Mouse (Mus musculus) embryonic facial prominence, embryonic 15.5 days (tissue): Measurements from ENCODE around the gene Gm45837. TPM values are rescaled to one million over a fixed set of nuclear protein-coding genes. Genes with fewer than 3 reads are reported as not detected.

ENCODE experiments used
- ATAC-seq: fragments of 200-750 bp; cut with Nextera tagmentation; 2 replicates; pipeline ENCODE4 v1.8.0; 2017; ENCODE audit warnings: low read depth, moderate TSS enrichment; ENCODE audit not compliant: insufficient number of reproducible peaks, low FRiP score, low TSS enrichment
- H3K27ac ChIP-seq: fragments of 300-500 bp; sonication (generic); replicated peaks from 2 replicates; pipeline ENCODE4 v1.5.1; 2015; ENCODE audit warnings: mild to moderate bottlenecking, inconsistent platforms
- H3K27me3 ChIP-seq: fragments of 300-500 bp; sonication (generic); 2 replicates; pipeline ENCODE4 v1.6.1; 2015; ENCODE audit warnings: inconsistent platforms
- H3K36me3 ChIP-seq: fragments of 300-500 bp; sonication (generic); 2 replicates; pipeline ENCODE4 v1.6.1; 2015; ENCODE audit warnings: mild to moderate bottlenecking, inconsistent platforms
- H3K4me1 ChIP-seq: fragments of 300-500 bp; sonication (generic); 2 replicates; pipeline ENCODE4 v1.6.1; 2015; ENCODE audit warnings: inconsistent platforms
- H3K4me2 ChIP-seq: fragments of 300-500 bp; sonication (generic); replicated peaks from 2 replicates; pipeline ENCODE4 v1.6.1; 2015; ENCODE audit warnings: mild to moderate bottlenecking, inconsistent platforms
- H3K4me3 ChIP-seq: fragments of 300-500 bp; sonication (generic); replicated peaks from 2 replicates; pipeline ENCODE4 v1.5.1; 2015; ENCODE audit warnings: mild to moderate bottlenecking, inconsistent platforms
- H3K9ac ChIP-seq: fragments of 300-500 bp; sonication (generic); 2 replicates; pipeline ENCODE4 v1.6.1; 2015; ENCODE audit warnings: inconsistent platforms
- H3K9me3 ChIP-seq: fragments of 300-500 bp; sonication (generic); replicated peaks from 2 replicates; pipeline ENCODE4 v1.6.1; 2016; ENCODE audit warnings: inconsistent platforms
- WGBS: fragments of 180-500 bp; shearing (Covaris S2); methylation state at CpG from one replicate; pipeline ENCODE4 v1.1.7; 2015; 5-methylcytosine and 5-hydroxymethylcytosine counted together
- polyA plus RNA-seq: library from polyadenylated mRNA; unstranded; fragments of >200 nt; fragmentation: Nextera tagmentation; extraction: Ambion mirVana; gene quantifications from 2 replicates; pipeline ENCODE4 v1.2.1, GENCODE M21; 2015

Gm45837 gene
- polyA plus RNA-seq, 1 experiment from 2014 or later, result 3.4 TPM

- Histone ChIP-seq H3K27me3 (peaks cover 18% of the 10 kb centered on the region; the same call in 1 of the 2 replicates), H3K4me2 (no peak overlapping the region), H3K4me3 (no peak overlapping the region), H3K9ac (no peak overlapping the region), H3K27ac (no peak overlapping the region), H3K4me1 (peaks cover 16% of the 10 kb centered on the region; the same call in 1 of the 2 replicates), H3K36me3 (peaks cover 11% of the 10 kb centered on the region), H3K9me3 (no peaks in the 10 kb centered on the region)
- WGBS, result 58% methylated on average over 5 of the region's 5 CpGs
- ATAC-seq, result no peak
These were observed 5.7 kb downstream of the Gm45837 start for GRCm38 (mm10) chr7:101416391-101416790.

DNA sequence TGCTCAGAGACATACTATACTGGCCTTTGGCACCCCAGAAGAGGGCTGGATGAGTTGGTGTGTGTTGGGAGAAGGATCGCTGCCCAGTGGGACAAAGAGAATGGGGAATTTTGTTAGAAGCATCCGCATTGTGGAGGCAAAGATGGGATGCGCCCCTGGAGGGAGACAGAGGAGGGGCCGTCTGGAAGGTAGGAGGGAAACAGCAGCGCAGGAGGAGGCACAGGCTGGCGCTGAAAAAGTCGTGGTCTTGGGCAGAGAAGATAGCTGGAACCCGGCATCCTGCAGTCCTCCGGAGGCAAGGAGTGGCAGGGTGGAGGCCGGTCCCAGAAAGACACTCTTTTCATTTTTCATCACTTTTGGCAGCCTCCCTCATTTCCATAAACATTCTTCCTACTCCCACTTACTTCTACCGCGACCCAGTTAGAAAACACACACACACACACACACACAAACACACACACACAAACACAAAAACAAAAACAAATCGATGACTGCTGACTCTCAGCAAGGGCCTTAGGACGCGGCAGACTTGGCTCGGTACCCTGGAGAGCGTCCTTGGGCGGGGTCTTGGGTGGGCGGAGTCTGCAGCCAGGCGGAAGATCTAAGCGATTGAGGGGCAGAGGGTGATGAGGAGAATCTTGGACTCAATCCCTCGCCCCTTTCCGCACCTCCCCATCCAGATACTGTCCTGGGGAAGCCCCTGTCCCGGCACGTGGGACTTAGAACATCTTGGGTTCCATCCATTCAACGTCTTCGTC, 8.5 kb downstream of the Gm45837 start:
- no peak for ATAC-seq
- H3K36me3 ChIP-seq, result no peaks in the 10 kb centered on the region
- H3K4me1 ChIP-seq, result peaks cover 16% of the 10 kb centered on the region; the same call in 1 of the 2 replicates
- no peak overlapping the region for H3K27ac ChIP-seq
- 3% methylated on average over 27 of the region's 27 CpGs for WGBS
- H3K9me3 ChIP-seq, result no peaks in the 10 kb centered on the region
- H3K27me3 ChIP-seq, result peaks cover 18% of the 10 kb centered on the region; the same call in 1 of the 2 replicates
- no peak overlapping the region for H3K4me2 ChIP-seq
- H3K9ac ChIP-seq, result no peak overlapping the region
- no peak overlapping the region for H3K4me3 ChIP-seq

DNA sequence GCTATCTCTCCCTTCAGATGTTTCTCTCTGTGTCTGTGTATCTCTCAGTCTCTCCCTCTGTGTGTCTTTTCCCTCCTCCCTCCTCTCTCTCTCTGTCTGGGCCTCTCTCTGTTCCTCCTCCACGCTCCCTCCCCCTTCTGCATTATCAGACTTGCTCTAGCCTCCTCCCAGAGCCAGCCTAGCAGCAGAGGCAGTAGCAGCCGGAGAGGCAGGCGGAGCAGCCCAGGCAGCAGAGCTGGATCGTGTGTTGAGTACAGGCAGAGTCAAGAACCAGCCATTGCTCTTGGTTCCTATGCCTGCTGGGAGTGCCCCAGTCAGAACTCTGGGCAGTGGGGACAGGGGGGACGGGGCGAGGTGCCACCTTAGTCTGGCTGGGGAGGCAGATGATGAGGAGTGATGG, 10.8 kb downstream of the Gm45837 start, which contains the start of gene Pde2a:
Gene Pde2a (plus strand): TSS at position 163 of the 400 bp plus-strand sequence.
- H3K4me2 ChIP-seq, result no peak within 1 kb of the TSS
- H3K4me3 ChIP-seq, result no peak within 1 kb of the TSS
- no peak within 1 kb of the TSS for H3K9ac ChIP-seq
- H3K9me3 ChIP-seq, result no peaks in the 10 kb centered on the region
- H3K27me3 ChIP-seq, result peaks cover 18% of the 10 kb centered on the region; the same call in 1 of the 2 replicates
- H3K4me1 ChIP-seq, result no peaks in the 10 kb centered on the region
- ATAC-seq, result no peak
- H3K27ac ChIP-seq, result no peak within 1 kb of the TSS
- WGBS, result 16% methylated on average over 6 of the region's 6 CpGs
- no peaks in the 10 kb centered on the region for H3K36me3 ChIP-seq

DNA sequence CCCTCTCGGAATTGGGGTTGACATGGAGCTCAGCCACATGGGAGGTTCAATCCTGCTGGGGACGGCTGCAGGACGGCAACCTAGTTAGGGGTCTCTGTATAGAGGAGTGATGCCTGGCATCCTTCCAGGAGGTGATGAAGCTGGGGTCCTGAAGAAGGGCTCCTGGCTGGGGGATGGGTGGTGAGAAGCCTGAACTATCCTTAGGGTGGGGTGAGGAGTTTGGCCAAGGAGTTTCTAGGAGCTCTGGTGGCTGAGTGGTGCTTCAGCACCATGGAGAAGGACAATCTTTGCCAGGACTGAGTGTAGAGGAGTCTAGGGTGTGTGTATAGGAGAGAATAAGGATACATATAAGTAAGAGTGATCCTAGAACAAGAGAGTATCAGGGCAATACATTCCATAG, 11.4 kb downstream of the Gm45837 start:
- H3K36me3 ChIP-seq, result no peaks in the 10 kb centered on the region
- WGBS, result 30% methylated on average over 3 of the region's 3 CpGs
- no peaks in the 10 kb centered on the region for H3K9me3 ChIP-seq
- no peak overlapping the region for H3K27ac ChIP-seq
- no peak overlapping the region for H3K4me3 ChIP-seq
- peaks cover 18% of the 10 kb centered on the region; the same call in 1 of the 2 replicates for H3K27me3 ChIP-seq
- H3K4me1 ChIP-seq, result no peaks in the 10 kb centered on the region
- no peak for ATAC-seq
- no peak overlapping the region for H3K4me2 ChIP-seq
- no peak overlapping the region for H3K9ac ChIP-seq

- WGBS, result 86% methylated on average over 8 of the region's 8 CpGs
- Histone ChIP-seq H3K9me3 (no peaks in the 10 kb centered on the region), H3K4me2 (no peak overlapping the region), H3K27ac (no peak overlapping the region), H3K36me3 (no peaks in the 10 kb centered on the region), H3K4me1 (no peaks in the 10 kb centered on the region), H3K27me3 (peaks cover 14% of the 10 kb centered on the region; the same call in 1 of the 2 replicates), H3K9ac (no peak overlapping the region), H3K4me3 (no peak overlapping the region)
- ATAC-seq, result no peak
These were observed 12.0 kb downstream of the Gm45837 start for GRCm38 (mm10) chr7:101422646-101423045.

- H3K4me2 ChIP-seq, result no peak overlapping the region
- no peak overlapping the region for H3K9ac ChIP-seq
- ATAC-seq, result no peak
- no peak overlapping the region for H3K4me3 ChIP-seq
- 0 out of 2 replicates have a peak, but pooled peaks cover 8% of the 10 kb centered on the region for H3K27me3 ChIP-seq
- no peak overlapping the region for H3K27ac ChIP-seq
- no peaks in the 10 kb centered on the region for H3K4me1 ChIP-seq
- 55% methylated on average over 6 of the region's 6 CpGs for WGBS
- H3K9me3 ChIP-seq, result no peaks in the 10 kb centered on the region
- no peaks in the 10 kb centered on the region for H3K36me3 ChIP-seq
These were observed 13.3 kb downstream of the Gm45837 start for GRCm38 (mm10) chr7:101423970-101424369.

GRCm38 (mm10) chr7:101426692-101427091, 16.0 kb downstream of the Gm45837 start:
- no peaks in the 10 kb centered on the region for H3K27me3 ChIP-seq
- H3K4me2 ChIP-seq, result no peak overlapping the region
- WGBS, result 72% methylated on average over 8 of the region's 8 CpGs
- H3K9ac ChIP-seq, result no peak overlapping the region
- no peaks in the 10 kb centered on the region for H3K36me3 ChIP-seq
- no peak overlapping the region for H3K4me3 ChIP-seq
- no peak overlapping the region for H3K27ac ChIP-seq
- no peaks in the 10 kb centered on the region for H3K4me1 ChIP-seq
- no peak for ATAC-seq
- no peaks in the 10 kb centered on the region for H3K9me3 ChIP-seq

DNA sequence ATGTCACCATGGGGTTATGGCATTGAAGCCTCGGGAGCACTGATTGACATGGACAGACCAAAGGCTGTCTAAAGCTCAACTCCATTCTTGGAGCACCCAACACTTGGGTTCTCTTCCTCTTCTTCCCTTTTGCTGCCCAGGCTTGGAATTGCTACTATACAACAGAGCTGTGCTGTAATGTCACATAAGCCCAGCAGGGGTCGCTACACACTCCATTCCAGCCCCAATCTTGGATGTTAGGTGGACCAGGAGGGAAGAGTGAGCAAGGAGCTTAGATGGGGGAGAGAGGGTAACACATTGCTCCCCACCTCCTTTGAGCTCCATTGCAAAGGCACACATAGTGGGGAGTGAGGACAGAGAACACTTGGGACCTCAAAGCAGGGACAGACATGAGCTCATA, 17.1 kb downstream of the Gm45837 start:
- Histone ChIP-seq H3K4me3 (no peak overlapping the region), H3K27ac (no peak overlapping the region), H3K4me1 (no peaks in the 10 kb centered on the region), H3K4me2 (no peak overlapping the region), H3K36me3 (no peaks in the 10 kb centered on the region), H3K9me3 (no peaks in the 10 kb centered on the region), H3K9ac (no peak overlapping the region), H3K27me3 (no peaks in the 10 kb centered on the region)
- WGBS, result 22% methylated on average over 2 of the region's 2 CpGs
- no peak for ATAC-seq

GRCm38 (mm10) chr7:101435038-101435437, 24.4 kb downstream of the Gm45837 start:
- 67% methylated on average over 6 of the region's 6 CpGs for WGBS
- ATAC-seq, result peak; percentile 36; the same call in 1 of the 2 replicates
- H3K4me3 ChIP-seq, result no peak overlapping the region
- no peaks in the 10 kb centered on the region for H3K4me1 ChIP-seq
- no peak overlapping the region for H3K4me2 ChIP-seq
- no peak overlapping the region for H3K27ac ChIP-seq
- H3K9me3 ChIP-seq, result no peaks in the 10 kb centered on the region
- H3K27me3 ChIP-seq, result no peaks in the 10 kb centered on the region
- H3K36me3 ChIP-seq, result no peaks in the 10 kb centered on the region
- no peak overlapping the region for H3K9ac ChIP-seq

DNA sequence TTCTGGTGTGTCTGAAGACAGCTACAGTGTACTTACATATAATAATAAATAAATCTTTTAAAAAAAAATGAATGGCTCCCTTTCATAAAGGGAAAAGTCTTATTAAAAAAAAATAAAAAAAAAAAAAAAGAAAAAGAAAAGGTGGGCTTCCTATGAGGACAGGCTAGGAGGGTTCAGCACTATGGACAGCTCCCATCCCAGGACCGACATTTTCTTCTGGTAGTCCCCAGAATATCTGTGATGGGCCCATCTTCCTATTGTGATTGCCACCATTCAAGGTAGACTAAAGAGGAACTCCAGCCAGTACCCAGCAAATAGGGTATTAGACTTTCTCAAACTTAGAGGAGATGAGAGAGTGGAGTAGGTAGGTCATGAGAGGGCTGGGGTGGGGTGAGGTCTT, 27.2 kb downstream of the Gm45837 start:
- Histone ChIP-seq H3K9ac (no peak overlapping the region), H3K4me2 (no peak overlapping the region), H3K4me3 (no peak overlapping the region), H3K36me3 (no peaks in the 10 kb centered on the region), H3K27me3 (no peaks in the 10 kb centered on the region), H3K4me1 (no peaks in the 10 kb centered on the region), H3K9me3 (no peaks in the 10 kb centered on the region), H3K27ac (no peak overlapping the region)
- ATAC-seq, result no peak
- WGBS, result 0% methylated on average over 1 of the region's 1 CpGs

- Histone ChIP-seq H3K36me3 (no peaks in the 10 kb centered on the region), H3K4me2 (no peak overlapping the region), H3K27ac (no peak overlapping the region), H3K9ac (no peak overlapping the region), H3K9me3 (no peaks in the 10 kb centered on the region), H3K4me3 (no peak overlapping the region), H3K4me1 (no peaks in the 10 kb centered on the region), H3K27me3 (no peaks in the 10 kb centered on the region)
- ATAC-seq, result no peak
- 57% methylated on average over 10 of the region's 10 CpGs for WGBS
These were observed 32.4 kb downstream of the Gm45837 start for GRCm38 (mm10) chr7:101443093-101443492.

GRCm38 (mm10) chr7:101444211-101444610, 33.5 kb downstream of the Gm45837 start:
- Histone ChIP-seq H3K27ac (no peak overlapping the region), H3K4me3 (no peak overlapping the region), H3K27me3 (no peaks in the 10 kb centered on the region), H3K4me2 (no peak overlapping the region), H3K9me3 (no peaks in the 10 kb centered on the region), H3K9ac (no peak overlapping the region), H3K36me3 (no peaks in the 10 kb centered on the region), H3K4me1 (no peaks in the 10 kb centered on the region)
- WGBS, result 83% methylated on average over 4 of the region's 4 CpGs
- no peak for ATAC-seq
